Mouse (Mus musculus) liver, postnatal 0 days (tissue): Measurements from ENCODE around the gene Gpr176.

Experiments used
- CTCF ChIP-seq: sonication (generic); IDR thresholded peaks from 2 replicates; pipeline ENCODE4 v1.5.1; 2016; ENCODE audit warnings: antibody characterized with exemption, low read depth
- EP300 ChIP-seq: IDR thresholded peaks from 2 replicates; pipeline ENCODE4 v1.6.1; 2016; ENCODE audit warnings: antibody characterized with exemption, low read depth, mild to moderate bottlenecking

- TF ChIP-seq EP300 (no peak), CTCF (no peak)
Observed at GRCm38 (mm10) chr2:118287678-118288077, 85.5 kb downstream of the Gpr176 start.
